Mouse (Mus musculus) lung, embryonic 16.5 days (tissue): ENCODE data around the gene Myof. TPM values are rescaled to one million over a fixed set of nuclear protein-coding genes. Genes with fewer than 3 reads are reported as not detected.
A peak's percentile ranks its signal among the peaks of the same experiment; 100 is the strongest.

Experiments
- ATAC-seq: fragments of 200-750 bp; cut with Nextera tagmentation; 2 replicates; pipeline ENCODE4 v1.8.0; 2017; ENCODE audit warnings: low read depth, mild to moderate bottlenecking, moderate library complexity
- H3K27ac ChIP-seq: fragments of 300-500 bp; sonication (generic); 2 replicates; pipeline ENCODE4 v1.5.1; 2014; ENCODE audit warnings: mild to moderate bottlenecking, control low read depth, low read length
- H3K27me3 ChIP-seq: fragments of 300-500 bp; sonication (generic); 2 replicates; pipeline ENCODE4 v1.6.1; 2014; ENCODE audit warnings: low read depth, low read length, mixed read lengths; ENCODE audit not compliant: control insufficient read depth, insufficient read depth
- H3K36me3 ChIP-seq: fragments of 300-500 bp; sonication (generic); 2 replicates; pipeline ENCODE4 v1.6.1; 2014; ENCODE audit warnings: low read length; ENCODE audit not compliant: control insufficient read depth, insufficient read depth
- H3K4me1 ChIP-seq: fragments of 300-500 bp; sonication (generic); replicated peaks from 2 replicates; pipeline ENCODE4 v1.6.1; 2014; ENCODE audit warnings: low read length, mixed read lengths; ENCODE audit not compliant: control insufficient read depth, insufficient read depth
- H3K4me2 ChIP-seq: fragments of 300-500 bp; sonication (generic); 2 replicates; pipeline ENCODE4 v1.6.1; 2014; ENCODE audit warnings: low read depth, low read length, control low read depth
- H3K4me3 ChIP-seq: fragments of 300-500 bp; sonication (generic); 2 replicates; pipeline ENCODE4 v1.5.1; 2014; ENCODE audit warnings: mild to moderate bottlenecking, low read length, control low read depth
- H3K9ac ChIP-seq: fragments of 300-500 bp; sonication (generic); 2 replicates; pipeline ENCODE4 v1.6.1; 2014; ENCODE audit warnings: low read length, control low read depth
- H3K9me3 ChIP-seq: fragments of 300-500 bp; sonication (generic); 2 replicates; pipeline ENCODE4 v1.6.1; 2016; ENCODE audit warnings: low read length; ENCODE audit not compliant: control insufficient read depth
- WGBS: fragments of 180-500 bp; shearing (Covaris S2); extraction: QIAGEN DNeasy Blood & Tissue Kit; methylation state at CpG from one replicate; pipeline ENCODE4 v1.1.7; 2014; 5-methylcytosine and 5-hydroxymethylcytosine counted together
- polyA plus RNA-seq: library from polyadenylated mRNA; unstranded; fragments of >200 nt; fragmentation: Nextera tagmentation; extraction: Ambion mirVana; gene quantifications from 2 replicates; pipeline ENCODE4 v1.2.1, GENCODE M21; 2015

Myof gene
- polyA plus RNA-seq, 1 experiment from 2014 or later = 32.3 TPM

- no peak overlapping the region for H3K9ac ChIP-seq
- H3K36me3 ChIP-seq = no peaks in the 10 kb centered on the region
- no peaks in the 10 kb centered on the region for H3K27me3 ChIP-seq
- no peak overlapping the region for H3K4me2 ChIP-seq
- H3K9me3 ChIP-seq = no peaks in the 10 kb centered on the region
- H3K4me1 ChIP-seq = no peaks in the 10 kb centered on the region
- ATAC-seq = no peak
- 71% methylated on average over 2 of the region's 2 CpGs for WGBS
- H3K4me3 ChIP-seq = no peak overlapping the region
- no peak overlapping the region for H3K27ac ChIP-seq
Observed at GRCm38 (mm10) chr19:37891006-37891405, 152.4 kb downstream of the Myof start.

GRCm38 (mm10) chr19:37886355-37887120 lies 156.8 kb downstream of the Myof start:
- Histone ChIP-seq H3K4me1 (no peaks in the 10 kb centered on the region), H3K27me3 (no peaks in the 10 kb centered on the region), H3K9me3 (no peaks in the 10 kb centered on the region), H3K4me3 (peak overlapping the region; percentile 32), H3K4me2 (peak overlapping the region; percentile 48), H3K36me3 (no peaks in the 10 kb centered on the region), H3K9ac (no peak overlapping the region), H3K27ac (no peak overlapping the region)
- 9% methylated on average over 15 of the region's 15 CpGs for WGBS
- ATAC-seq = peak; percentile 76

- no peaks in the 10 kb centered on the region for H3K36me3 ChIP-seq
- H3K4me1 ChIP-seq = no peaks in the 10 kb centered on the region
- H3K27me3 ChIP-seq = peaks cover 12% of the 10 kb centered on the region
- no peak overlapping the region for H3K9ac ChIP-seq
- H3K4me3 ChIP-seq = no peak overlapping the region
- H3K4me2 ChIP-seq = no peak overlapping the region
- H3K9me3 ChIP-seq = no peaks in the 10 kb centered on the region
- 22% methylated on average over 9 of the region's 9 CpGs for WGBS
- H3K27ac ChIP-seq = no peak overlapping the region
- ATAC-seq = no peak
Observed at GRCm38 (mm10) chr19:37881431-37882081, 161.8 kb downstream of the Myof start.

DNA sequence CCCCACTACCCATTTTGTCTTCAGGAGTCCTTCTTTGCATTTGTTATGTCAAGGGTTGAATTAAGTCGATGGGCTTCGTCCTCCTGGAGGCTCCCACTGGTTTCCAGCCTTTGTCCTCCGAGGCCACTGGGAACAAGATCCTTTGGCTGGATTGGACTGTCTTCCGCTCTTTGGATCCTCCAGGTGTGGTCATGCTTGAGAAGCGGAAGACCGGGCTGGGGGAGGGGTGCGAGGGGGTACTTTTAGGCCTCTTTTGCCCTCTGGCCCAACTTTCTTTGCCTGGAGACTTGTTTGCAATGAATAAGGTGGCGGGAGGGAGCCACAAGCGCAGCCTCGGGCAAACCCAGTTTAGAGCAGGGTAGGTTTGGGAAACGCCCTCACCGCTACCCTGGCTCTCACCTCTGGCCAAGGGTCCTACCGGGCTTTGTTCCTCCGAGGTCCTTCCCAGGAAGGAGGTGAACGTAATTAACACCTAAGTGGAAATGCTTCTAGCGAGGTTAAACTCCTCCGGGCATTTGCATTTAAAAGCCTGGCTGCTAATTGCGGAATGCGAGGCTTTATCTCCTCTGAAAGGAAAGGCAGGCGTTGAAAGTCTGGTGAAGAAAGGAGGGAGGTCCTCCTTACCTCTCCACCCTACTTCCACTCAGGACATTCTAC lies 165.7 kb downstream of the Myof start:
- ATAC-seq = no peak
- no peaks in the 10 kb centered on the region for H3K4me1 ChIP-seq
- 7% methylated on average over 20 of the region's 20 CpGs for WGBS
- H3K36me3 ChIP-seq = no peaks in the 10 kb centered on the region
- H3K4me2 ChIP-seq = no peak overlapping the region
- H3K9ac ChIP-seq = no peak overlapping the region
- no peak overlapping the region for H3K27ac ChIP-seq
- H3K27me3 ChIP-seq = peaks cover 12% of the 10 kb centered on the region
- H3K9me3 ChIP-seq = no peaks in the 10 kb centered on the region
- H3K4me3 ChIP-seq = no peak overlapping the region

GRCm38 (mm10) chr19:37876605-37877245 lies 166.7 kb downstream of the Myof start:
- H3K4me1 ChIP-seq = no peaks in the 10 kb centered on the region
- no peaks in the 10 kb centered on the region for H3K36me3 ChIP-seq
- peaks cover 12% of the 10 kb centered on the region for H3K27me3 ChIP-seq
- WGBS = 59% methylated on average over 6 of the region's 6 CpGs
- no peak overlapping the region for H3K4me2 ChIP-seq
- no peaks in the 10 kb centered on the region for H3K9me3 ChIP-seq
- no peak overlapping the region for H3K9ac ChIP-seq
- H3K4me3 ChIP-seq = no peak overlapping the region
- ATAC-seq = no peak
- H3K27ac ChIP-seq = no peak overlapping the region

DNA sequence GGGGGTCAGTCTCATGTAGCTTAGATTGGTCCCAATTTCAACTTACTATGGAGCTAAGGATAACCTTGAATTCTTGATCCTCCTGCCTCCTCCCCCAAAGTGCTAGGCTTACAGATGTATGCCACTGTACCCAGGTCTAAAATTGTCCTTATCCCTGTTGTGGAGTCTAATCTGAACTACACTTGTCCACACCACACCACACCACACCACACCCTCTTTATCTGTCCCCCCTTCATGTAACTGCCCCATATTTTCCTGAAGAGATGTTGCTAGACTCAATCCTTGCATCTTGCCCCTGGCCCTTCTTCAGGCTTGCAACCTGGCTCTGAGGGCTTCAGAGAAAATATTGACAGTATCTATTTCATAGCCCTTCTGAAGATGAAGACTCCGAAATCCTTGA lies 169.9 kb downstream of the Myof start:
- 85% methylated on average over 1 of the region's 1 CpGs for WGBS
- no peak for ATAC-seq
- H3K4me1 ChIP-seq = no peaks in the 10 kb centered on the region
- H3K27me3 ChIP-seq = peaks cover 4% of the 10 kb centered on the region; the same call in 1 of the 2 replicates
- H3K4me2 ChIP-seq = no peak overlapping the region
- H3K9me3 ChIP-seq = no peaks in the 10 kb centered on the region
- no peak overlapping the region for H3K9ac ChIP-seq
- no peaks in the 10 kb centered on the region for H3K36me3 ChIP-seq
- H3K27ac ChIP-seq = no peak overlapping the region
- no peak overlapping the region for H3K4me3 ChIP-seq

- Histone ChIP-seq H3K9ac (no peak overlapping the region), H3K27ac (no peak overlapping the region), H3K4me1 (no peaks in the 10 kb centered on the region), H3K9me3 (no peaks in the 10 kb centered on the region), H3K27me3 (no peaks in the 10 kb centered on the region), H3K4me3 (no peak overlapping the region), H3K4me2 (no peak overlapping the region), H3K36me3 (no peaks in the 10 kb centered on the region)
- WGBS = 66% methylated on average over 3 of the region's 3 CpGs
- no peak for ATAC-seq
Observed at GRCm38 (mm10) chr19:37867592-37867991, 175.8 kb downstream of the Myof start.

DNA sequence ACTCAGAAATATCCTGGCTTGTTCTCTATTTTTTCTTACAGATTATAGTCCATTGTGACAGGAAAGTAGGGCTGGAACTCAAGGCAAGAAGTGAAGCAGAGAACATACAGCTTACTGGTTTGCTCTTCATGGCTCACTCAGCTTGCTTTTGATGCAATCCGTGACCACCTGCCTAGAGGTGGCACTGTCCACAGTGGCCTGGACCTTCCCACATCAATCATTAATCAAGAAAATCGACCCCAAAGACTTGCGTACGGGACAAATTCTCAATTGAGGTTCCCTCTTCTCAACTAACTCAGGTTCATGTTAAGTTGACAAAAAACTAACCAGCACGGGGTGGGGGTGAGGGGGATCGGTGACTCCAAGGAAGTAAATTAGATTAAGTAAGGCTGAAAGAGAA lies 176.4 kb downstream of the Myof start:
- H3K4me1 ChIP-seq = no peaks in the 10 kb centered on the region
- no peak overlapping the region for H3K4me3 ChIP-seq
- no peaks in the 10 kb centered on the region for H3K36me3 ChIP-seq
- no peaks in the 10 kb centered on the region for H3K27me3 ChIP-seq
- H3K9me3 ChIP-seq = no peaks in the 10 kb centered on the region
- no peak overlapping the region for H3K9ac ChIP-seq
- no peak for ATAC-seq
- WGBS = 78% methylated on average over 6 of the region's 6 CpGs
- no peak overlapping the region for H3K27ac ChIP-seq
- no peak overlapping the region for H3K4me2 ChIP-seq

DNA sequence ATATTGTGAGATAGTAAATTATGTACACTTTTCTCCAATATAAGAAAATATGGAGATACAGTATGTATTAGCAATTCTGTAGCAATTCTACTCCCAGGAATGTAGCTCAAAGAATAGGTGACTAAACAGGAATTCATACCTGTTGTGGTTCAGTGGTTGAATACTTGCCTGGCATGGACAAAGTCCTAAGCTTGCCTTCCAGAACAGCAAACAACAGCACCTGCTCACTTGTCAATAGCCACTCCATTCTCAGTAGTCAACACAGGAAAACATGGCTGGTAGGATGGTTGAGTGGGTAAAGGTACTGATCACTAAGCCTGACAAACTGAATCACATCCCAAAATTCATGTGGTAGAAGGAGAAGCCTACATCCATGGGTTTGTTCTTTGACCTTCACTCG lies 182.2 kb downstream of the Myof start:
- Histone ChIP-seq H3K4me3 (no peak overlapping the region), H3K36me3 (no peaks in the 10 kb centered on the region), H3K9ac (no peak overlapping the region), H3K9me3 (no peaks in the 10 kb centered on the region), H3K4me2 (no peak overlapping the region), H3K27me3 (no peaks in the 10 kb centered on the region), H3K4me1 (no peaks in the 10 kb centered on the region), H3K27ac (no peak overlapping the region)
- no peak for ATAC-seq
- WGBS = 88% methylated on average over 1 of the region's 1 CpGs
